Mouse (Mus musculus) kidney, adult 2 months (tissue): ENCODE data around the gene Heatr1. TPM values are rescaled to one million over a fixed set of nuclear protein-coding genes. Genes with fewer than 3 reads are reported as not detected.
A peak's percentile ranks its signal among the peaks of the same experiment; 100 is the strongest.

ENCODE experiments used
- DNase-seq: peaks from one replicate; pipeline ENCODE4 v3.0.0; 2021
- H3K27ac ChIP-seq: fragments of 200-500 bp; 2 replicates; pipeline ENCODE4 v1.5.1; 2012; ENCODE audit warnings: low read depth, low read length, control low read depth, inconsistent platforms; ENCODE audit not compliant: insufficient read depth
- H3K27me3 ChIP-seq: fragments of 200-500 bp; replicated peaks from 2 replicates; pipeline ENCODE4 v1.6.1; 2012; ENCODE audit warnings: mild to moderate bottlenecking, moderate library complexity, low read length, inconsistent platforms; ENCODE audit not compliant: control insufficient read depth, insufficient read depth
- H3K36me3 ChIP-seq: fragments of 200-500 bp; 2 replicates; pipeline ENCODE4 v1.6.1; 2012; ENCODE audit warnings: mild to moderate bottlenecking, moderate library complexity, low read length, inconsistent platforms; ENCODE audit not compliant: control insufficient read depth, insufficient read depth
- H3K4me1 ChIP-seq: fragments of 200-500 bp; 2 replicates; pipeline ENCODE4 v1.6.1; 2011; ENCODE audit warnings: low read length; ENCODE audit not compliant: control insufficient read depth, insufficient read depth
- H3K4me3 ChIP-seq: fragments of 200-500 bp; 2 replicates; pipeline ENCODE4 v1.5.1; 2011; ENCODE audit warnings: mild to moderate bottlenecking, low read depth, low read length, control low read depth; ENCODE audit not compliant: insufficient read depth
- CTCF ChIP-seq: fragments of 200-500 bp; conservative IDR thresholded peaks from 2 replicates; pipeline ENCODE4 v1.5.1; 2011; ENCODE audit warnings: low read depth, mild to moderate bottlenecking, control low read depth, low read length, moderate library complexity, mixed read lengths; ENCODE audit not compliant: insufficient read depth, insufficient read length
- POLR2A ChIP-seq: fragments of 200-500 bp; IDR thresholded peaks from one replicate; pipeline ENCODE4 v1.6.1; 2011; ENCODE audit warnings: low read depth, low read length, control low read depth
- WGBS: fragments of 180-500 bp; shearing (Covaris S2); methylation state at CpG from one replicate; pipeline ENCODE4 v1.1.7; 2018; 5-methylcytosine and 5-hydroxymethylcytosine counted together
- polyA plus RNA-seq: library from polyadenylated mRNA; depleted of rRNA; stranded (reverse); fragments of >200 nt; gene quantifications from 2 replicates; pipeline ENCODE4 v1.2.3, GENCODE M21; 2012; rRNA removed

The Heatr1 gene
- polyA plus RNA-seq, 1 experiment: 16.0 TPM

DNA sequence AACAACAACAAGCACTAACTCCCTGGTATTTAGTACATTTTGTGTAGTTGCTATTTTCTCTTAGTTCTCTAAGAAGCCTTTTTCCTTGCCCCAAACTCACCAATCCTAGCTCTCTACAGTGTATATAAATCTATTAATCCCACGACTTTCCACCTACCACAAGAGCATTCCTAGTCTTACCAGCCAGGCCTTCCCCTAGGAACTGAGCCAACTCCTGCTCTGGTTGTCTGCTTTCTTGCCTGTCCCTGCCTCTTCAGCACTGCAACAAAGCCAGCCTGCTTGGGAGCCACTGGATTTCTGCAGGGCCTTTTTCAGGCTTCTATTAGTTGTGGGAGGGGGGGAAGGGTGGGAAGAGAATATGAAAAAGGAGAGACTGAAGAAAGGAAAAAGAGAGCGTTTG is 90.4 kb downstream of the Heatr1 start:
- Histone ChIP-seq H3K27ac (no peak overlapping the region), H3K4me3 (no peak overlapping the region), H3K27me3 (no peaks in the 10 kb centered on the region; the same call in 1 of the 2 replicates), H3K36me3 (no peaks in the 10 kb centered on the region), H3K4me1 (0 out of 2 replicates have a peak, but pooled peaks cover 2% of the 10 kb centered on the region)
- no peak for TF ChIP-seq POLR2A
- TF ChIP-seq CTCF: no peak
- WGBS: 68% methylated on average over 2 of the region's 2 CpGs
- DNase-seq: no peak

- Histone ChIP-seq H3K27ac (peak overlapping the region; percentile 55; the same call in 1 of the 2 replicates), H3K27me3 (no peaks in the 10 kb centered on the region; the same call in 1 of the 2 replicates), H3K4me1 (0 out of 2 replicates have a peak, but pooled peaks cover 2% of the 10 kb centered on the region), H3K36me3 (no peaks in the 10 kb centered on the region), H3K4me3 (no peak overlapping the region)
- DNase-seq: no peak
- TF ChIP-seq CTCF: no peak
- WGBS: 67% methylated on average over 7 of the region's 7 CpGs
Measured at GRCm38 (mm10) chr13:12485640-12486039, 90.8 kb downstream of the Heatr1 start.

Other genes starting within 250 kb of the Heatr1 start
- 6.6 and 7.4 TPM in 2 replicates for gene Mtr, start 136.9 kb upstream of the Heatr1 start, polyA plus RNA-seq
- 2.3 and 25.0 TPM in 2 replicates for gene Actn2, start 54.3 kb upstream of the Heatr1 start, polyA plus RNA-seq
- gene Lgals8, start 69.9 kb downstream of the Heatr1 start, polyA plus RNA-seq: 34.6 and 40.3 TPM in 2 replicates
- gene Edaradd, start 125.4 kb downstream of the Heatr1 start, polyA plus RNA-seq: 0.53 and 0.55 TPM in 2 replicates
- gene Ero1lb, start 170.8 kb downstream of the Heatr1 start, polyA plus RNA-seq: 3.0 and 3.2 TPM in 2 replicates